Mouse (Mus musculus): Measurements from ENCODE around the gene Zfand4. TPM values are rescaled to one million over a fixed set of nuclear protein-coding genes. Genes with fewer than 3 reads are reported as not detected.
"Not testable (repeated sequence)": the region's sequence is repeated elsewhere in the genome, so short reads cannot be mapped to it uniquely, and the experiment has no call there.

Gene Zfand4
- polyA plus RNA-seq, 1 experiment: 8.0 TPM

GRCm38 (mm10) chr6:116350643-116351042 is 86.6 kb downstream of the Zfand4 start:
- Histone ChIP-seq H3K4me1 (ENCODE audit: control insufficient read depth, insufficient read depth, low read length) (peaks cover 8% of the 10 kb centered on the region; the same call in 1 of the 2 replicates), H3K27me3 (ENCODE audit: control insufficient read depth, insufficient read depth, low read length) (no peaks in the 10 kb centered on the region), H3K27ac (ENCODE audit: insufficient read depth, low read length) (no peak overlapping the region), H3K4me3 (replicated peaks; ENCODE audit: insufficient read depth, low read depth, low read length) (no peak overlapping the region)
- TF ChIP-seq POLR2A (IDR thresholded peaks at IDR 0.05; ENCODE audit: borderline replicate concordance, insufficient read depth, low read length): no peak
- TF ChIP-seq CTCF (IDR thresholded peaks at IDR 0.05; ENCODE audit: borderline replicate concordance, insufficient read depth, low read depth, low read length): no peak
- 78% methylated on average over 6 of the region's 6 CpGs for WGBS
- no peak for DNase-seq

GRCm38 (mm10) chr6:116351534-116351933 is 87.5 kb downstream of the Zfand4 start:
- Histone ChIP-seq H3K27ac (ENCODE audit: insufficient read depth, low read length) (no peak overlapping the region), H3K27me3 (ENCODE audit: control insufficient read depth, insufficient read depth, low read length) (no peaks in the 10 kb centered on the region), H3K4me3 (replicated peaks; ENCODE audit: insufficient read depth, low read depth, low read length) (no peak overlapping the region), H3K4me1 (ENCODE audit: control insufficient read depth, insufficient read depth, low read length) (peaks cover 8% of the 10 kb centered on the region; the same call in 1 of the 2 replicates)
- 50% methylated on average over 4 of the region's 4 CpGs for WGBS
- DNase-seq: no peak
- TF ChIP-seq POLR2A (IDR thresholded peaks at IDR 0.05; ENCODE audit: borderline replicate concordance, insufficient read depth, low read length): no peak
- TF ChIP-seq CTCF (IDR thresholded peaks at IDR 0.05; ENCODE audit: borderline replicate concordance, insufficient read depth, low read depth, low read length): no peak

- 92% methylated on average over 1 of the region's 1 CpGs for WGBS
- no peaks in the 10 kb centered on the region for H3K27me3 ChIP-seq (ENCODE audit: control insufficient read depth, insufficient read depth, low read length)
- DNase-seq: no peak
- peaks cover 12% of the 10 kb centered on the region for H3K4me1 ChIP-seq (ENCODE audit: control insufficient read depth, insufficient read depth, low read length)
- TF ChIP-seq POLR2A (IDR thresholded peaks at IDR 0.05; ENCODE audit: borderline replicate concordance, insufficient read depth, low read length) (no peak), CTCF (IDR thresholded peaks at IDR 0.05; ENCODE audit: borderline replicate concordance, insufficient read depth, low read depth, low read length) (no peak)
- H3K27ac ChIP-seq (ENCODE audit: insufficient read depth, low read length): no peak overlapping the region
- H3K4me3 ChIP-seq (replicated peaks; ENCODE audit: insufficient read depth, low read depth, low read length): no peak overlapping the region
Measured at GRCm38 (mm10) chr6:116353428-116353827, 89.4 kb downstream of the Zfand4 start.

DNA sequence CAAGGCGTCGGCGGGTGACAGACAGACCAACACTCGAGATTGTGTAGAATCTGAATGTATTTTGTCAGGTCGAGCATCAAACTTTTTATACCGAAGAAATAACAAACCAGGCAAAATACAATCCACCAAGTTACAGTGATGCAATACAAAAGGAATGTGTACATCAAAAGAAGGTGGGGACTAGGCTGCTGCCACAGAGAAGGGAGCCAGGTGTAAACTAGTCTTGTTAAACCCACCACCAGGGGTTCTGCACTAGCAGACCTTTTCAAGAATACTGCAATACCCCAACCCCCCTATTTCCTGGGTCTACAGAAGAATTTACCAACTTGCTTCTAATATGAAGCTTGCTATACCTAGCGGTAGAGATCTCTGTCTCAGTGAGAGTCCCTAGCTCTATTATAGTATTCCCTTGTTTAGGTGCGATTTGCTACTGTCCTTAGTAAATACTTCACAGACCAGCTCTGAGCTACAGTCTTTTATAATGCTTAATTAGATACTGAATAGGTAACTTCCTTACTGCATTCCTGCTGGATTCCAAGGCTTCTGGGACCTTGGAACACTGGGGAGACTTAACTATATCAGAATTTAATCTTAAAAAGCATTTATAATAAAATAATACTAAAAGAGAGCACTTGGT is 92.4 kb downstream of the Zfand4 start:
- not testable (repeated sequence) for DNase-seq; H3K27ac ChIP-seq (ENCODE audit: insufficient read depth, low read length); H3K4me3 ChIP-seq (replicated peaks; ENCODE audit: insufficient read depth, low read depth, low read length); H3K27me3 ChIP-seq (ENCODE audit: control insufficient read depth, insufficient read depth, low read length)
- H3K4me1 ChIP-seq (ENCODE audit: control insufficient read depth, insufficient read depth, low read length): peaks cover 12% of the 10 kb centered on the region
- WGBS: 80% methylated on average over 8 of the region's 8 CpGs

DNA sequence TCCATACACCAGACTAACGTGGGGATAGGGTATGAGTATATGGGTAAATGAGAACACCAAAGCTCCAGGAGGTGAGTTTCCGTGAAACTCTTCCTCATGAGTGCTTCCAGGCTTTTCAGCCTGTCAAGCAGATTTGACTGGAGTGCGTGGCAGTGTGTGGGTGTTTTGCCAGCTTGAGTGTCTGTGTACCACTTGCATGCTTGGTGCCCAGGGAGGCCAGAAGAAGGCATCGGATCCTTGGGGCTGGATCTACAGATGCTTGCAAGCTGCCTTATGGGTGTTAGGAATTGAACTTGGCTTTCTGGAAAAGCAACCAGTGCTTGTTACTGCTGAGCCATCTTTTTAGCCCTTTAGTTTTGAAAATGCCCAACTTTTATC is 92.9 kb downstream of the Zfand4 start:
- Histone ChIP-seq H3K27me3 (ENCODE audit: control insufficient read depth, insufficient read depth, low read length) (no peaks in the 10 kb centered on the region), H3K4me1 (ENCODE audit: control insufficient read depth, insufficient read depth, low read length) (peaks cover 10% of the 10 kb centered on the region), H3K4me3 (replicated peaks; ENCODE audit: insufficient read depth, low read depth, low read length) (no peak overlapping the region), H3K27ac (ENCODE audit: insufficient read depth, low read length) (no peak overlapping the region)
- DNase-seq: no peak
- no peak for TF ChIP-seq CTCF (IDR thresholded peaks at IDR 0.05; ENCODE audit: borderline replicate concordance, insufficient read depth, low read depth, low read length)
- no peak for TF ChIP-seq POLR2A (IDR thresholded peaks at IDR 0.05; ENCODE audit: borderline replicate concordance, insufficient read depth, low read length)
- WGBS: 6% methylated on average over 4 of the region's 4 CpGs

DNA sequence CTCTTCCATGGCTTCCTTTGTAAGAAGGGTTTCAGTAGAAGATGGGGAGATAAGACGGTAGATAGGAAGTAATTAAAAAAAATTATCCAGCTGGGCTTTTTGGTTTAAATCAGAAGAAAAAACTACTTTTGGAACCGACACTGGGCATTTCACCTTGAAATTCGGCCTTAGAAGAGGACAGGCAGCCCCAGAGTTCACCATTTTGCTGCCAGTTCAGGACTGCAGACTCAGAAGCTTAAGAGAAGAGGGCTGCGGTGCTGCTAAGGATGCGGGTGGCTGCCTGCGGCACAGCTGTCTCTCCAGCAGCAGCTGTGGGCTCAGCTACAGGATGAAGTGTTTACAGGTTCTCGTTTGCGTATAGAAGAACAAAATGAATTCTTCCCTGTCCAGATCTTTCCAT is 94.0 kb downstream of the Zfand4 start:
- TF ChIP-seq CTCF (IDR thresholded peaks at IDR 0.05; ENCODE audit: borderline replicate concordance, insufficient read depth, low read depth, low read length): no peak
- TF ChIP-seq POLR2A (IDR thresholded peaks at IDR 0.05; ENCODE audit: borderline replicate concordance, insufficient read depth, low read length): no peak
- Histone ChIP-seq H3K27ac (ENCODE audit: insufficient read depth, low read length) (no peak overlapping the region), H3K4me1 (ENCODE audit: control insufficient read depth, insufficient read depth, low read length) (peaks cover 10% of the 10 kb centered on the region), H3K27me3 (ENCODE audit: control insufficient read depth, insufficient read depth, low read length) (no peaks in the 10 kb centered on the region), H3K4me3 (replicated peaks; ENCODE audit: insufficient read depth, low read depth, low read length) (no peak overlapping the region)
- 86% methylated on average over 8 of the region's 8 CpGs for WGBS
- no peak for DNase-seq

GRCm38 (mm10) chr6:116359256-116359655 is 95.2 kb downstream of the Zfand4 start:
- Histone ChIP-seq H3K27me3 (ENCODE audit: control insufficient read depth, insufficient read depth, low read length) (no peaks in the 10 kb centered on the region), H3K27ac (ENCODE audit: insufficient read depth, low read length) (no peak overlapping the region), H3K4me1 (ENCODE audit: control insufficient read depth, insufficient read depth, low read length) (peaks cover 10% of the 10 kb centered on the region), H3K4me3 (replicated peaks; ENCODE audit: insufficient read depth, low read depth, low read length) (no peak overlapping the region)
- TF ChIP-seq POLR2A (IDR thresholded peaks at IDR 0.05; ENCODE audit: borderline replicate concordance, insufficient read depth, low read length) (no peak), CTCF (IDR thresholded peaks at IDR 0.05; ENCODE audit: borderline replicate concordance, insufficient read depth, low read depth, low read length) (no peak)
- 62% methylated on average over 3 of the region's 3 CpGs for WGBS
- DNase-seq: no peak

- H3K27ac ChIP-seq (ENCODE audit: insufficient read depth, low read length): no peak overlapping the region
- no peak for TF ChIP-seq CTCF (IDR thresholded peaks at IDR 0.05; ENCODE audit: borderline replicate concordance, insufficient read depth, low read depth, low read length)
- no peak for TF ChIP-seq POLR2A (IDR thresholded peaks at IDR 0.05; ENCODE audit: borderline replicate concordance, insufficient read depth, low read length)
- DNase-seq: no peak
- H3K27me3 ChIP-seq (ENCODE audit: control insufficient read depth, insufficient read depth, low read length): no peaks in the 10 kb centered on the region
- WGBS: 88% methylated on average over 3 of the region's 3 CpGs
- no peak overlapping the region for H3K4me3 ChIP-seq (replicated peaks; ENCODE audit: insufficient read depth, low read depth, low read length)
- peaks cover 10% of the 10 kb centered on the region for H3K4me1 ChIP-seq (ENCODE audit: control insufficient read depth, insufficient read depth, low read length)
Measured at GRCm38 (mm10) chr6:116361463-116361862, 97.4 kb downstream of the Zfand4 start.

Measured in cerebellum, adult 2 months (tissue).